Mouse (Mus musculus): ENCODE data around the gene Hoxa5.

The Hoxa5 gene

GRCm38 (mm10) chr6:52164626-52165440, 39.6 kb downstream of the Hoxa5 start, which contains the start of gene Hoxa2:
Gene Hoxa2, minus strand, starts transcription at chr6:52164831.
- no peak for DNase-seq (ENCODE audit: low read depth, low spot score)

- no peak for DNase-seq (ENCODE audit: low read depth, low spot score)
Measured at GRCm38 (mm10) chr6:52164051-52164625, 40.2 kb downstream of the Hoxa5 start.

GRCm38 (mm10) chr6:52163366-52164031, 40.9 kb downstream of the Hoxa5 start:
- DNase-seq (ENCODE audit: low read depth, low spot score) = no peak

GRCm38 (mm10) chr6:52162611-52163365, 41.6 kb downstream of the Hoxa5 start:
- DNase-seq (ENCODE audit: low read depth, low spot score) = no peak

- no peak for DNase-seq (ENCODE audit: low read depth, low spot score)
Measured at GRCm38 (mm10) chr6:52162093-52162380, 42.4 kb downstream of the Hoxa5 start.

GRCm38 (mm10) chr6:52161336-52162092, 42.9 kb downstream of the Hoxa5 start:
- no peak for DNase-seq (ENCODE audit: low read depth, low spot score)

- DNase-seq (ENCODE audit: low read depth, low spot score) = peak; percentile 68
Measured at GRCm38 (mm10) chr6:52160511-52161335, 43.7 kb downstream of the Hoxa5 start.

- peak; percentile 55 for DNase-seq (ENCODE audit: low read depth, low spot score)
Measured at GRCm38 (mm10) chr6:52159979-52160378, 44.4 kb downstream of the Hoxa5 start.

- peak; percentile 25 for DNase-seq (ENCODE audit: low read depth, low spot score)
Measured at GRCm38 (mm10) chr6:52159164-52159761, 45.1 kb downstream of the Hoxa5 start.

GRCm38 (mm10) chr6:52158276-52159051, 45.9 kb downstream of the Hoxa5 start, which contains the start of gene Hoxa1:
Gene Hoxa1, minus strand, starts transcription at chr6:52158317.
- peak; percentile 64 for DNase-seq (ENCODE audit: low read depth, low spot score)

- no peak for DNase-seq (ENCODE audit: low read depth, low spot score)
Measured at GRCm38 (mm10) chr6:52157466-52158275, 46.7 kb downstream of the Hoxa5 start.

GRCm38 (mm10) chr6:52156551-52157200, 47.7 kb downstream of the Hoxa5 start:
- DNase-seq (ENCODE audit: low read depth, low spot score) = no peak

GRCm38 (mm10) chr6:52155471-52155870, 48.9 kb downstream of the Hoxa5 start:
- DNase-seq (ENCODE audit: low read depth, low spot score) = no peak

- no peak for DNase-seq (ENCODE audit: low read depth, low spot score)
Measured at GRCm38 (mm10) chr6:52154044-52154443, 50.3 kb downstream of the Hoxa5 start.

- DNase-seq (ENCODE audit: low read depth, low spot score) = no peak
Measured at GRCm38 (mm10) chr6:52153270-52153669, 51.1 kb downstream of the Hoxa5 start.

GRCm38 (mm10) chr6:52152226-52153193, 51.9 kb downstream of the Hoxa5 start:
- DNase-seq (ENCODE audit: low read depth, low spot score) = no peak
